ENCODE assay signal across 10 mouse cellular contexts in the genomic region with DNA sequence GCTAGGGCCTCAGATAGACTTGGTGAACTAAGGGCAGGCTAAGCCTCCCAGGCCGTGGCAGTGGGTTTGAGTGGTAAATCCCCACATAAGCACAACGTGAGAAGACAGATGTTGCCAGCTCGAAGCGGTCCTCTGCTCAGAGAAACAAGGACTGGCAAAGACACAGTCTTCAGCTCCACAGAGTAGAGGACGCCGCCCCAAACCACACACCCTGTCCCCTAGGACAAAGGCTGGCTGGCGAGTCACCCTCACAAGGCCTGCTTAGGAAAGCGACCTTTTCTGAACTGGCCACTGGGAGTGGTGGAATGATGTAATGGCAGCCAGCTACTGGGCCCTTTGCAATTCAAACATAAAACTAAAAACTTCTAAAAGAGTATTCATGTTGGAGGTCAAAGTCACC. TPM values are rescaled to one million over a fixed set of nuclear protein-coding genes. Genes with fewer than 3 reads are reported as not detected.
A peak's percentile ranks its signal among the peaks of the same experiment; 100 is the strongest.
DNase-seq lines count a peak whose midpoint lies in the region; ATAC-seq and TF ChIP-seq lines count a peak whose summit lies in the region.
"Had no signal": no experiment of that assay in that cellular context is flagged by ENCODE, and none has a peak within 500 bp of the region (broad histone marks: within the 10 kb centered on the region; RNA-seq: fewer than 3 reads in every experiment).

No protein-coding gene starts in this region.

- H3K36me3 ChIP-seq in kidney, postnatal 0 days (ENCODE audit: insufficient read depth, low read length): no peaks in the 10 kb centered on the region; the same call in 1 of the 2 replicates
- H3K36me3 ChIP-seq in forebrain, embryonic 15.5 days: no peaks in the 10 kb centered on the region

- TF ChIP-seq CTCF in kidney, postnatal 0 days (IDR thresholded peaks at IDR 0.05; ENCODE audit: low read depth): no peak
- TF ChIP-seq CTCF in cortical plate, adult 2 months (IDR thresholded peaks at IDR 0.05; ENCODE audit: extremely low read depth, insufficient read depth, low read length): no peak

- H3K4me2 ChIP-seq in kidney, postnatal 0 days (ENCODE audit: low read length): no peak overlapping the region
- H3K4me2 ChIP-seq in forebrain, embryonic 15.5 days (replicated peaks): no peak overlapping the region

- no peak for ATAC-seq in kidney, postnatal 0 days (replicated peaks; ENCODE audit: low FRiP score, low read depth)
- ATAC-seq in megakaryocyte progenitor cell, adult 5-6 weeks (replicated peaks; ENCODE audit: poor library complexity): no peak
- ATAC-seq in forebrain, embryonic 15.5 days (replicated peaks): no peak
- ATAC-seq: hindbrain, embryonic 16.5 days had no signal

- no peak overlapping the region for H3K4me3 ChIP-seq in kidney, postnatal 0 days (replicated peaks; ENCODE audit: low read depth, low read length)
- H3K4me3 ChIP-seq in cortical plate, adult 2 months (ENCODE audit: insufficient read depth, low read length): no peak overlapping the region
- H3K4me3 ChIP-seq in forebrain, embryonic 15.5 days: no peak overlapping the region

- peak overlapping the region; percentile 25; the same call in 1 of the 2 replicates for H3K27ac ChIP-seq in kidney, postnatal 0 days
- H3K27ac ChIP-seq in cortical plate, adult 2 months (ENCODE audit: insufficient read depth, low read length): peak overlapping the region; percentile 42; the same call in 1 of the 2 replicates
- no peak overlapping the region for H3K27ac ChIP-seq in forebrain, embryonic 15.5 days (replicated peaks)

- peaks cover 50% of the 10 kb centered on the region for H3K4me1 ChIP-seq in kidney, postnatal 0 days (replicated peaks; ENCODE audit: insufficient read depth, low read length)
- H3K4me1 ChIP-seq in cortical plate, adult 2 months (ENCODE audit: control insufficient read depth, insufficient read depth, low read length): peaks cover 9% of the 10 kb centered on the region
- peaks cover 13% of the 10 kb centered on the region for H3K4me1 ChIP-seq in forebrain, embryonic 15.5 days

- 79% methylated on average over 8 of the region's 8 CpGs for WGBS in kidney, postnatal 0 days
- WGBS in forebrain, embryonic 15.5 days: 80% methylated on average over 8 of the region's 8 CpGs

- DNase-seq in kidney, postnatal 0 days (ENCODE audit: low spot score): no peak
- no peak for DNase-seq in kidney, postnatal 10 days
- DNase-seq in MN1 (ENCODE audit: low spot score): peak; percentile 30
- peak; percentile 48 for DNase-seq in heart, postnatal 4 days
- no peak for DNase-seq in spleen, adult 18-20 months
- DNase-seq: midbrain, embryonic 14.5 days had no signal

- H3K27me3 ChIP-seq in kidney, postnatal 0 days (ENCODE audit: insufficient read depth, low read length): no peaks in the 10 kb centered on the region
- H3K27me3 ChIP-seq in forebrain, embryonic 15.5 days: no peaks in the 10 kb centered on the region

- no peak for TF ChIP-seq POLR2A in cortical plate, adult 2 months (IDR thresholded peaks at IDR 0.05; ENCODE audit: extremely low read depth, insufficient read depth, low read length)

- H3K9ac ChIP-seq in kidney, postnatal 0 days (ENCODE audit: low read depth, low read length): no peak overlapping the region
- no peak overlapping the region for H3K9ac ChIP-seq in forebrain, embryonic 15.5 days (replicated peaks)

- no peaks in the 10 kb centered on the region for H3K9me3 ChIP-seq in kidney, postnatal 0 days (replicated peaks; ENCODE audit: low read length)
- no peaks in the 10 kb centered on the region for H3K9me3 ChIP-seq in forebrain, embryonic 15.5 days

RNA-seq across cellular contexts. Expression of gene Ypel2, which starts 40.4 kb away (rescaled TPM):
- 10.6 and 11.1 TPM in 2 replicates for polyA plus RNA-seq in kidney, postnatal 0 days (2015; fragmentation: Nextera tagmentation; extraction: Ambion mirVana)
- 27.6 and 32.6 TPM in 2 replicates for polyA plus RNA-seq in cortical plate, adult 2 months (2012; rRNA removed)
- 10 to 100 TPM; 18.9 to 22.7 TPM for total RNA-seq in heart, postnatal 4 days (2021)
- 6.8 and 8.6 TPM in 2 replicates for total RNA-seq in megakaryocyte progenitor cell, adult 5-6 weeks (2015)
- 5.8 and 6.2 TPM in 2 replicates for total RNA-seq in megakaryocyte progenitor cell, adult 5-6 weeks (2017)
- polyA plus RNA-seq in forebrain, embryonic 15.5 days (2015; fragmentation: Nextera tagmentation; extraction: Ambion mirVana): 8.1 and 8.3 TPM in 2 replicates

Comparison
In these comparisons a context has a peak if more than half of its experiments do, and no peak if none do; other contexts are left out.
1. DNase-seq: peak in MN1 (single experiment) and heart, postnatal 4 days (single experiment); none in kidney, postnatal 0 days (single experiment), kidney, postnatal 10 days (single experiment) and spleen, adult 18-20 months (0 of 2).